Mouse (Mus musculus) liver, postnatal 0 days (tissue): Measurements from ENCODE around the gene Atl3.

Experiments used
- CTCF ChIP-seq: sonication (generic); IDR thresholded peaks from 2 replicates; pipeline ENCODE4 v1.5.1; 2016; ENCODE audit warnings: antibody characterized with exemption, low read depth
- EP300 ChIP-seq: IDR thresholded peaks from 2 replicates; pipeline ENCODE4 v1.6.1; 2016; ENCODE audit warnings: antibody characterized with exemption, low read depth, mild to moderate bottlenecking

- TF ChIP-seq CTCF (no peak), EP300 (no peak)
Measured at GRCm38 (mm10) chr19:7562601-7563129, 68.8 kb downstream of the Atl3 start.
